In the genomic region with DNA sequence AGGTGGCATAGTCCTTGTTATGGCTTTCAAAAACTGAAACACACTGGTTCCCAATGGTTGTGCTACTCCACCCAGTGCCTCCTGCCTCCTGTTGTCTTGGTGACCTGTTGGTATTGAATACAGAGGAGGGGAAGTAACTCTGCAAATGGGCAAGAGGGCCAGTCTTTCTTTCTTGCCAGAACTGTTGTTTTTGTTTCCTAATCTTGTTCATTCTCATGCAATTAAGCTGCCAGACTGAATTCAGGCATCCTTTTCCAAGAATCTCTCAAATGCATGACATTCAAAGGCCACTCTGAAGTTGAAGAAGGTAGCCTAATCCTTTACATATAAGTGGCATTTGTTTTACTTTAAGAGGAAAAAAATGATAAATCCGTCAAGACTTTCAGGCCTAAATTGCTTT, we compare ENCODE assay signal across 18 mouse cellular contexts. TPM values are rescaled to one million over a fixed set of nuclear protein-coding genes. Genes with fewer than 3 reads are reported as not detected.
DNase-seq lines count a peak whose midpoint lies in the region; ATAC-seq lines count a peak whose summit lies in the region.
"Had no signal": no experiment of that assay in that cellular context is flagged by ENCODE, and none has a peak within 500 bp of the region (broad histone marks: within the 10 kb centered on the region; RNA-seq: fewer than 3 reads in every experiment).

No protein-coding gene starts in this region.

- H3K4me2 ChIP-seq in kidney, embryonic 14.5 days (replicated peaks; ENCODE audit: low read depth, low read length): no peak overlapping the region
- H3K4me2 ChIP-seq: limb, embryonic 13.5 days; liver, embryonic 15.5 days; midbrain, embryonic 12.5 days had no signal

- peaks cover 7% of the 10 kb centered on the region; the same call in 1 of the 2 replicates for H3K4me1 ChIP-seq in kidney, embryonic 14.5 days (ENCODE audit: control insufficient read depth, insufficient read depth, low read length)
- H3K4me1 ChIP-seq: heart, embryonic 10.5 days; limb, embryonic 13.5 days; liver, embryonic 15.5 days had no signal

- no peaks in the 10 kb centered on the region for H3K27me3 ChIP-seq in kidney, embryonic 14.5 days (ENCODE audit: control insufficient read depth, insufficient read depth, low read length)
- H3K27me3 ChIP-seq: limb, embryonic 13.5 days; liver, embryonic 15.5 days had no signal

- 7% methylated on average over 1 of the region's 1 CpGs for WGBS in kidney, embryonic 14.5 days

- peak; percentile 34 for DNase-seq in lung, postnatal 36 days
- no peak for DNase-seq in lung, adult 18-20 months
- DNase-seq in R1 (ENCODE audit: low read depth, low spot score): peak; percentile 85
- peak; percentile 36 for DNase-seq in embryo, embryonic 10.5 days (ENCODE audit: low spot score)
- DNase-seq in retina, postnatal 1 day: peak; percentile 26
- DNase-seq in gastrocnemius, postnatal 10 days: no peak
- DNase-seq: adrenal gland, postnatal 25 days; cerebellum, adult 8-10 months; kidney, adult 2 months; kidney, postnatal 36 days; layer of hippocampus, adult 9-11 months; lung, postnatal 10 days; thymus, adult 18-20 months had no signal

- H3K9me3 ChIP-seq in kidney, embryonic 14.5 days (ENCODE audit: control insufficient read depth, low read length): no peaks in the 10 kb centered on the region
- H3K9me3 ChIP-seq: heart, embryonic 10.5 days; limb, embryonic 13.5 days; liver, embryonic 15.5 days; midbrain, embryonic 12.5 days had no signal

- no peak for ATAC-seq in kidney, embryonic 14.5 days (ENCODE audit: low FRiP score, low TSS enrichment)

- no peak overlapping the region for H3K9ac ChIP-seq in kidney, embryonic 14.5 days (ENCODE audit: low read depth, low read length)
- H3K9ac ChIP-seq: limb, embryonic 13.5 days; liver, embryonic 15.5 days; midbrain, embryonic 12.5 days had no signal

- no peak overlapping the region for H3K27ac ChIP-seq in kidney, embryonic 14.5 days (ENCODE audit: low read depth, low read length)
- H3K27ac ChIP-seq: heart, embryonic 10.5 days; limb, embryonic 13.5 days; liver, embryonic 15.5 days; midbrain, embryonic 12.5 days had no signal

- no peaks in the 10 kb centered on the region for H3K36me3 ChIP-seq in kidney, embryonic 14.5 days (ENCODE audit: control insufficient read depth, insufficient read depth, low read length)
- H3K36me3 ChIP-seq: heart, embryonic 10.5 days; limb, embryonic 13.5 days; liver, embryonic 15.5 days; midbrain, embryonic 12.5 days had no signal

- no peak overlapping the region for H3K4me3 ChIP-seq in kidney, embryonic 14.5 days (ENCODE audit: low read length)
- H3K4me3 ChIP-seq: heart, embryonic 10.5 days; limb, embryonic 13.5 days; liver, embryonic 15.5 days; midbrain, embryonic 12.5 days had no signal

RNA-seq across cellular contexts. Expression of a gene that starts 19.6 kb away (rescaled TPM):
- 1 to 10 TPM; 2.3 to 5.3 TPM for total RNA-seq in gastrocnemius, postnatal 10 days (2021)
- 0.57 and 1.4 TPM in 2 replicates for polyA plus RNA-seq in kidney, embryonic 14.5 days (2014; fragmentation: Nextera tagmentation; extraction: Ambion mirVana)

Comparison
In these comparisons a context has a peak if more than half of its experiments do, and no peak if none do; other contexts are left out.
1. DNase-seq: peak in lung, postnatal 36 days (single experiment), R1 (single experiment), embryo, embryonic 10.5 days (single experiment) and retina, postnatal 1 day (single experiment); none in lung, adult 18-20 months (0 of 2) and gastrocnemius, postnatal 10 days (single experiment).